Mouse (Mus musculus) adrenal gland, postnatal 10 days (tissue): ENCODE data around the gene Magi1. TPM values are rescaled to one million over a fixed set of nuclear protein-coding genes. Genes with fewer than 3 reads are reported as not detected.

Experiments used
- DNase-seq: peaks from one replicate; pipeline ENCODE4 v3.0.0; 2021; ENCODE audit warnings: mixed read lengths
- total RNA-seq, 2 experiments: library from RNA; stranded (reverse); gene quantifications; 2 replicates each; pipeline ENCODE4 v1.2.3; 2021

The Magi1 gene
- total RNA-seq, 2 experiments from 2014 or later: 19.1 to 22.4 TPM

GRCm38 (mm10) chr6:94201940-94202339 is 81.8 kb downstream of the Magi1 start:
- no peak for DNase-seq

- no peak for DNase-seq
Measured at GRCm38 (mm10) chr6:94200910-94201309, 82.8 kb downstream of the Magi1 start.

- no peak for DNase-seq
Measured at GRCm38 (mm10) chr6:94199696-94200095, 84.0 kb downstream of the Magi1 start.

- DNase-seq: no peak
Measured at GRCm38 (mm10) chr6:94197831-94198230, 85.9 kb downstream of the Magi1 start.

GRCm38 (mm10) chr6:94195303-94195911 is 88.3 kb downstream of the Magi1 start:
- no peak for DNase-seq

GRCm38 (mm10) chr6:94190830-94191229 is 92.9 kb downstream of the Magi1 start:
- DNase-seq: no peak

- no peak for DNase-seq
Measured at GRCm38 (mm10) chr6:94189379-94189778, 94.3 kb downstream of the Magi1 start.

GRCm38 (mm10) chr6:94186628-94187319 is 96.9 kb downstream of the Magi1 start:
- DNase-seq: peak; percentile 67

- no peak for DNase-seq
Measured at GRCm38 (mm10) chr6:94184268-94184667, 99.4 kb downstream of the Magi1 start.

- peak; percentile 54 for DNase-seq
Measured at GRCm38 (mm10) chr6:94183354-94183851, 100.3 kb downstream of the Magi1 start.

GRCm38 (mm10) chr6:94181673-94182255 is 102.0 kb downstream of the Magi1 start:
- no peak for DNase-seq

GRCm38 (mm10) chr6:94180331-94181150 is 103.2 kb downstream of the Magi1 start:
- DNase-seq: no peak

- DNase-seq: no peak
Measured at GRCm38 (mm10) chr6:94177559-94177958, 106.2 kb downstream of the Magi1 start.

- DNase-seq: no peak
Measured at GRCm38 (mm10) chr6:94176705-94177104, 107.0 kb downstream of the Magi1 start.

GRCm38 (mm10) chr6:94171250-94171649 is 112.5 kb downstream of the Magi1 start:
- DNase-seq: no peak

- no peak for DNase-seq
Measured at GRCm38 (mm10) chr6:94169581-94170194, 114.0 kb downstream of the Magi1 start.

- DNase-seq: peak; percentile 64
Measured at GRCm38 (mm10) chr6:94165951-94166350, 117.8 kb downstream of the Magi1 start.

GRCm38 (mm10) chr6:94164753-94165536 is 118.8 kb downstream of the Magi1 start:
- no peak for DNase-seq

GRCm38 (mm10) chr6:94163325-94163995 is 120.3 kb downstream of the Magi1 start:
- no peak for DNase-seq

GRCm38 (mm10) chr6:94162918-94163317 is 120.8 kb downstream of the Magi1 start:
- no peak for DNase-seq

GRCm38 (mm10) chr6:94159256-94159655 is 124.5 kb downstream of the Magi1 start:
- no peak for DNase-seq
